Mouse (Mus musculus) gastrocnemius, postnatal 4 days (tissue): ENCODE data around the gene Rhoj. TPM values are rescaled to one million over a fixed set of nuclear protein-coding genes. Genes with fewer than 3 reads are reported as not detected.

Source experiments
- total RNA-seq, 2 experiments: library from RNA; stranded (reverse); gene quantifications; 2 replicates each; pipeline ENCODE4 v1.2.3; 2021

Gene Rhoj
- total RNA-seq, 2 experiments from 2014 or later: 60.0 TPM

Other genes starting within 250 kb of the Rhoj start
- under 1 TPM; 0.17 to 0.29 TPM for gene Kcnh5, start 131.0 kb upstream of the Rhoj start, total RNA-seq
- gene Gphb5, start 108.5 kb downstream of the Rhoj start, total RNA-seq: not detected